Mouse (Mus musculus) embryonic facial prominence, embryonic 10.5 days (tissue): ENCODE data around the gene Bcorl1. TPM values are rescaled to one million over a fixed set of nuclear protein-coding genes. Genes with fewer than 3 reads are reported as not detected.

Experiments
- DNase-seq: peaks from one replicate; pipeline ENCODE4 v3.0.0-alpha.2; 2017; ENCODE audit warnings: low spot score
- H3K27ac ChIP-seq: fragments of 300-500 bp; sonication (generic); replicated peaks from 2 replicates; pipeline ENCODE4 v1.5.1; 2016; ENCODE audit warnings: mild to moderate bottlenecking
- H3K27me3 ChIP-seq: fragments of 300-500 bp; sonication (generic); replicated peaks from 2 replicates; pipeline ENCODE4 v1.6.1; 2016; ENCODE audit warnings: low read depth, mild to moderate bottlenecking; ENCODE audit not compliant: poor library complexity, severe bottlenecking
- H3K36me3 ChIP-seq: fragments of 300-500 bp; sonication (generic); replicated peaks from 2 replicates; pipeline ENCODE4 v1.6.1; 2016; ENCODE audit warnings: mild to moderate bottlenecking, moderate library complexity
- H3K4me1 ChIP-seq: fragments of 300-500 bp; sonication (generic); 2 replicates; pipeline ENCODE4 v1.6.1; 2016
- H3K4me3 ChIP-seq: fragments of 300-500 bp; sonication (generic); 2 replicates; pipeline ENCODE4 v1.5.1; 2016; ENCODE audit warnings: mild to moderate bottlenecking, moderate library complexity
- H3K9me3 ChIP-seq: fragments of 300-500 bp; sonication (generic); 2 replicates; pipeline ENCODE4 v1.6.1; 2016; ENCODE audit warnings: mild to moderate bottlenecking
- WGBS: fragments of 180-500 bp; shearing (Covaris S2); methylation state at CpG from one replicate; pipeline ENCODE4 v1.1.7; 2016; 5-methylcytosine and 5-hydroxymethylcytosine counted together
- polyA plus RNA-seq: library from polyadenylated mRNA; unstranded; fragments of >200 nt; fragmentation: Nextera tagmentation; extraction: Ambion mirVana; gene quantifications from 2 replicates; pipeline ENCODE4 v1.2.1, GENCODE M21; 2016

Bcorl1 gene
- polyA plus RNA-seq: 4.6 and 4.8 TPM in 2 replicates

DNA sequence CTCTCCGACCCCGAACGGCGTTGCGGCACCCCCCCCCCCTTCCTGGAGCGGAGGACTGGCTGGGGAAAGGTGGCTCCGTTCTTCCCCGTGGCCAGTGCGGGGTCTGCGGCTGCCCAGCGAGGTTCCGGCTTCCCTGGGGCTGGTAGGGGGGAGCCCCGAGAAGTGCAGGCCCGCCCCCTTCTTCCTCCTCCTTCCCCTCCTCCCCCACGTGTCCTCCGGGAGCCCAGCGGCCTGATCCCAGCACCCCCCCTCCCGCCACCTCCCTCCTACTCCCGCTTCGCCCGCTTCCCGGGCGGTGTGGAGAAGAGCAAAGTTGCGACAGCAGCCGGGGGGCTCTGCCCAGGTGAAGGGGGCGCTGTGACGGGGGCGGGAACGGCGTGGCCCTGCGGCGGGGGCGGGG lies at the start of gene Bcorl1:
Bcorl1 (plus strand) TSS at position 218 of the 400 bp plus-strand sequence.
- Histone ChIP-seq H3K36me3 (no peaks in the 10 kb centered on the region), H3K4me1 (peaks cover 10% of the 10 kb centered on the region), H3K4me3 (peak within 1 kb of the TSS; percentile 68), H3K9me3 (peaks cover 8% of the 10 kb centered on the region; the same call in 1 of the 2 replicates), H3K27me3 (peaks cover 60% of the 10 kb centered on the region), H3K27ac (peak within 1 kb of the TSS; percentile 85)
- peak; percentile 73 for DNase-seq
- WGBS: 18% methylated on average over 32 of the region's 33 CpGs

DNA sequence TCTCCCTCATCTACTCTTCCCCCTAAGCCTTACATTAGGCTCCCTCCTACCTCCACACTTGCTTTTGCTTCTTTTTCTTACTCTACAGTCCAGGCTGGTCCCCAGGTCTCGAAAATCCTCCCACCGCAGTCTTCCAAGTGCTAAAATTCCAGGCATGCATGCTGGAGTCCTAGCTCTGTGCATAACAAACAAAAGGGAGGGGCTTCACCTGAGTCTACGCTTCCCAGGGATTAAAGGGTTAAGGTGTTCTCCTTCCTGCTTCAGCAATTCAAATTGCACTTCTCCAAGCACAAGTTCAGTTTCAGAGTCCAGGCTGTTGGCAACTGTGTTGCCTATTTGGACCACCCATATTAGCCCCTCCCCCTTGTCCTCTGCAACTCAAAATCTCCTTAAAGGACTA lies 49.7 kb upstream of the Bcorl1 start:
- 36% methylated on average over 3 of the region's 3 CpGs for WGBS
- Histone ChIP-seq H3K4me3 (no peak overlapping the region), H3K27me3 (peaks cover 30% of the 10 kb centered on the region), H3K9me3 (no peaks in the 10 kb centered on the region), H3K4me1 (no peaks in the 10 kb centered on the region), H3K27ac (no peak overlapping the region), H3K36me3 (no peaks in the 10 kb centered on the region)
- DNase-seq: no peak

DNA sequence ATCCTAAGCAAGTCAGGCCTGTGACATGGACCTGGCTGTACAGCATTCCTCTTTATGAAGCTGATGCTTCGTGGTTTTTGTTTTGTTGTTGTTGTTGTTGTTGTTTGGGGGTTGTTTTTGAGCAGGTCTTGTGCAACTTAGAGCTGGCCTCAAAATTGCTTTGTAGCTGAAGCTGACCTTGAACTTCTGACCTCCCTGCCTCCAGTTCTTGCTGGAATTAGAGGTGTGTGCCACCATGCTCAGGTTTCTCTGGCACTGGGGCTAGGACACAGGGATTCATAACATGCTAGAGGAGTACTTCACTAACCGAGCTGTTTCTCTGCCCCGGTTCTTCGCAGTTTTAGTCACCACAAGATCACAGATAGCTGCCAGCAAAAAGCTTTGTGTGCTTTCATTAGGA lies 35.8 kb upstream of the Bcorl1 start:
- Histone ChIP-seq H3K9me3 (no peaks in the 10 kb centered on the region), H3K27ac (no peak overlapping the region), H3K27me3 (peaks cover 12% of the 10 kb centered on the region), H3K4me3 (no peak overlapping the region), H3K36me3 (no peaks in the 10 kb centered on the region), H3K4me1 (peaks cover 4% of the 10 kb centered on the region)
- WGBS: 79% methylated on average over 4 of the region's 4 CpGs
- DNase-seq: no peak

- Histone ChIP-seq H3K27ac (peak overlapping the region; percentile 72), H3K27me3 (peaks cover 61% of the 10 kb centered on the region), H3K4me1 (peaks cover 25% of the 10 kb centered on the region), H3K9me3 (no peaks in the 10 kb centered on the region), H3K36me3 (no peaks in the 10 kb centered on the region), H3K4me3 (peak overlapping the region; percentile 47)
- 23% methylated on average over 26 of the region's 26 CpGs for WGBS
- peak; percentile 37 for DNase-seq
Measured at GRCm38 (mm10) chrX:48310706-48311517, 30.2 kb upstream of the Bcorl1 start.

- peaks cover 25% of the 10 kb centered on the region for H3K4me1 ChIP-seq
- 68% methylated on average over 5 of the region's 5 CpGs for WGBS
- H3K27ac ChIP-seq: no peak overlapping the region
- no peaks in the 10 kb centered on the region for H3K36me3 ChIP-seq
- no peaks in the 10 kb centered on the region for H3K9me3 ChIP-seq
- no peak for DNase-seq
- H3K4me3 ChIP-seq: no peak overlapping the region
- H3K27me3 ChIP-seq: peaks cover 69% of the 10 kb centered on the region
Measured at GRCm38 (mm10) chrX:48311727-48312126, 29.4 kb upstream of the Bcorl1 start.

DNA sequence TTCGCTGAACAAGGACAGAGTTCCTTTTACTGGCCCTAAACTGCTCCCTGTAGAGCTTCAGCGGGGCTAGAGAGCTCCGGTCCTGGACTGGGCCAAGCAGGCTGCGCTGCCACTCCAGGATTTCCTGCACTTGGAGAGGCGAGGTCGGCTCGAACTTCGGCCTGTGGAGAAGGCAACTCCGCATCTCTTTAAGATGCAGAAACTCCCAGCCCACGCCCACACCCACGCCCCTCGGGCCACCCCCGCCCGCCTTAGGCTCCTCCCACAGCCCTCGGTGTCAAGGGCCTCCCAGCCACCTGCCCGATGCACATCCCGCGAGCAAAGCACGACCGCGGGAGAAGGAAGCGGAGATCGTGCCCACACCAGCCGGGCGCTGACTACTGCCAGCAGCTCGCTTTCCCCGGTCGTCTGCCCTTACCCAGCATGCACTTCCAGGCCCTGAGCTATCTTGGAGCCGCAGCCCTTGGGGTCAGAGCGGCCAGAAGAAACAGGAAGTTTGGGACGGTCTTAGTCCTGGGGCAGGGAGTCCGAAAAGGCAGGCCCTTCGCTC lies 26.6 kb upstream of the Bcorl1 start:
- Histone ChIP-seq H3K36me3 (no peaks in the 10 kb centered on the region), H3K27ac (peak overlapping the region; percentile 66), H3K4me1 (peaks cover 35% of the 10 kb centered on the region), H3K9me3 (no peaks in the 10 kb centered on the region), H3K27me3 (peaks cover 90% of the 10 kb centered on the region), H3K4me3 (peak overlapping the region; percentile 57)
- WGBS: 21% methylated on average over 32 of the region's 33 CpGs
- peak; percentile 82 for DNase-seq

DNA sequence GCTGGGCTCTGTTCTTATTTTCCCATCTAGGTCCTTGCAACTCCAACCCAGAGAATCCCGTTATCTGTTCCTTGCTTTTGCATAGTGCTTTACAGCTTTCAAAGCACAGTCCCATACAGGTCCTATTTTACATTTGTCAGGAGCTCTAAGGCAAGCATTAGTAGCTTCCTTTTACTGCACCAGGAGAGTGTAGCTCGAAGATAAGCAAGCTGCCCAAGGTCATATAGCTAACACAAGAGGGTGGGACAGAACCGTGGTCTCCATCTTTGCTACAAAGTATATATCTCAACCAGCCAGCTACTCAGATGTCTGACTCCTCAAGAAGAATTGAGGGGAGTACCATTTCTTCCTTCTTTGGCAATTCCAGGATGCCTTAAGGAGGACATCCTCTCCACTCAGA lies 23.7 kb upstream of the Bcorl1 start:
- DNase-seq: no peak
- Histone ChIP-seq H3K27ac (no peak overlapping the region), H3K36me3 (no peaks in the 10 kb centered on the region), H3K4me3 (no peak overlapping the region), H3K4me1 (peaks cover 22% of the 10 kb centered on the region), H3K9me3 (no peaks in the 10 kb centered on the region), H3K27me3 (peaks cover 66% of the 10 kb centered on the region)
- 58% methylated on average over 3 of the region's 3 CpGs for WGBS

DNA sequence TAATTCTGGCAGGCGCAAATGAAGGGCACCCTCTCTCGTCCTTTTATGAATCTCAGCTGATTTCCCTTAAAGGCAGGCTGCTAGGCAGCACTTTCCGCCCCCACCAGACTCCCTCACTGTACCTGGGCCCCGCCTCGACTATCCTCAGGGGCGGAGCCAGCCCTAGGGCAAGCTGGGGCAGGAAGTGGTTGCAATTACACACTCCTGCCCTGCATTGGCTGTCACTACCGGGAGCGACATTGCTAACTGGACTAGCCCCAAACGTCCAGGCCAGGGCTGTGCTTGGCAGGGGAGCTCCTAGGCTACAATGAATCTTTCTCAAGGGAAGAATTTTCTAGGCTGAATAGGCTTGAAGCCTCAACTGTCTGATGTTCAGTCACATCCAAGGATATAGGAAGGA lies 23.0 kb upstream of the Bcorl1 start:
- Histone ChIP-seq H3K27ac (no peak overlapping the region), H3K4me1 (peaks cover 19% of the 10 kb centered on the region), H3K36me3 (no peaks in the 10 kb centered on the region), H3K9me3 (no peaks in the 10 kb centered on the region), H3K4me3 (no peak overlapping the region), H3K27me3 (peaks cover 59% of the 10 kb centered on the region)
- WGBS: 21% methylated on average over 9 of the region's 9 CpGs
- peak; percentile 34 for DNase-seq

DNA sequence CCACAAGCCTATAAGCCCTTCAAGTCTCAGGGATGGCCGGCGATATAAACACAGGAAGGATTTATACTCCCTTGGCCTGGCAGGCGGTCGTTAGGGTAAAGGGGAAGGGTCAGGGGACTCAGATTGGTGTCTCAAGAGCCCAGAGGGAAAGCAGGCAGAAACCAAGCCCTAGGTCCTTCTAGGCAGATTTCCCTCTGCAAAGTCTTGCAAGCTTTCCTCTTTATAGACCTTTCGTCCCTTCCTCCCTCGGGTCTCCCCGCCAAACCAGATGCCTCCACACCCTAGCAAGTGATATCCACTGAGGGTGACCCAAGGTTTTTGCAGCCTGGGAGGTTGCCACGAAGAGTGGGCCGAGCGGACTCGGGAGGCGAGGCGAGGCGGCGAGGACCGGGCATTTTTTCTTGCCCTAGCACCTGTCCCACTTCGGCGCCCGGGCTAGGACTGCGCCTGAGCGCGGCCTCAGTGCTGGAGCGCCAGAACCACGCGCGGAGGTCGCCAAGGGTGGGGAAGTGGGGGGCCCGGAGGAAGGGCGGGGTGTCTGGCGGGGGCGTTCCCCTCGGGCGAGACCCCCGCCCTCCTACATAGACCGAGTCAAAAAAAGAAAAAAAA lies 613 bp upstream of the Bcorl1 start:
- WGBS: 12% methylated on average over 35 of the region's 35 CpGs
- DNase-seq: peak; percentile 20
- Histone ChIP-seq H3K4me3 (peak overlapping the region; percentile 68), H3K9me3 (peaks cover 8% of the 10 kb centered on the region; the same call in 1 of the 2 replicates), H3K27me3 (peaks cover 58% of the 10 kb centered on the region), H3K36me3 (no peaks in the 10 kb centered on the region), H3K27ac (peak overlapping the region; percentile 85; the same call in 1 of the 2 replicates), H3K4me1 (peaks cover 7% of the 10 kb centered on the region)

DNA sequence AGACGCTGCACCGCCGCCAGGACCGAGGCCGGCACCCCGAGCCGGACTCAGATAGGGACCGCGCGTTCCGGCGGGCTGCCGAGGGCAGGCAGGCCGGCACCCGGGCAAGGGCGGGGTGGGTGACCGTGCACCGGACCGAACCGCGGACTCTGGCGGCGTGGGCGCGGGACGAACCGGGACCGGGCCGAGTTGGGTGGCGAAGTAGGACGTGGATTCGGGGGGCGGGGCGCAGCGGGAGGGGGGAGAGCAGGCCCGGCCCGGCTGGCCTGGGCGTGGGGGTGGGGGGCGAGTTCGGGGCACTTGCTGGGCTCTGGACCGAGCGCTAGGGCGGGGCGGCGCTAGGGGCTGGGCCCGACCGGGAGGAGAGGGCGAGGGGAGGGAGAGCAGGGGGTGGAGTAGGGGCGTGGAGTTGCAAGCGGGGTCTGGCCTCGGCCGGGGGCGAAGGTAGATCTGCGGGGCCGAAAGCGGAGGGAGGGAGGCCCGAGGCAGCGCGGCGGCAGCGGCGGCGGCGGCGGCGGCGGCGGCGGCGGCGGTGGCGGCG lies 533 bp downstream of the Bcorl1 start:
- Histone ChIP-seq H3K27ac (peak overlapping the region; percentile 85), H3K9me3 (peaks cover 8% of the 10 kb centered on the region; the same call in 1 of the 2 replicates), H3K4me1 (peaks cover 10% of the 10 kb centered on the region), H3K27me3 (peaks cover 60% of the 10 kb centered on the region), H3K4me3 (peak overlapping the region; percentile 68), H3K36me3 (no peaks in the 10 kb centered on the region)
- WGBS: 15% methylated on average over 38 of the region's 73 CpGs
- peak; percentile 78 for DNase-seq

DNA sequence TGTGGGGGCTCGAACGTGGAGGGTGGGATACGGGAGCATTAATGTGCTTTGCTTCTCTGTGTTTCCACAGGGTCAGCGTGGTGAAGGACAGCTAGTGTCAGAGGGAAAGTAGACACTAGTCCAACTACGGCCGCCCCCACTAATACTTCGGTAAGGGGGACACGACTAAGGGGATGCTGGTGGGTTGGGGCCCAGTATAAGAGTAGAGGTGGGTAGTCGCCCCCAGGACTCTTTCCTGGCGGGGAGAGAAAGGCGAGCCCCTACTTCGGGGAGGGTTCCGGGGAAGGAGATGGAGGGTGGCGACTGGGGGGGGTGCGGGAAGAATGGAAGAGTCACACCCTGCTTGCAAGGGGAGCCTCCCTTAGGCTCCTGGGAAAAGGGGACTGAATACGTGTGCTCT lies 1.6 kb downstream of the Bcorl1 start:
- peaks cover 8% of the 10 kb centered on the region; the same call in 1 of the 2 replicates for H3K9me3 ChIP-seq

DNA sequence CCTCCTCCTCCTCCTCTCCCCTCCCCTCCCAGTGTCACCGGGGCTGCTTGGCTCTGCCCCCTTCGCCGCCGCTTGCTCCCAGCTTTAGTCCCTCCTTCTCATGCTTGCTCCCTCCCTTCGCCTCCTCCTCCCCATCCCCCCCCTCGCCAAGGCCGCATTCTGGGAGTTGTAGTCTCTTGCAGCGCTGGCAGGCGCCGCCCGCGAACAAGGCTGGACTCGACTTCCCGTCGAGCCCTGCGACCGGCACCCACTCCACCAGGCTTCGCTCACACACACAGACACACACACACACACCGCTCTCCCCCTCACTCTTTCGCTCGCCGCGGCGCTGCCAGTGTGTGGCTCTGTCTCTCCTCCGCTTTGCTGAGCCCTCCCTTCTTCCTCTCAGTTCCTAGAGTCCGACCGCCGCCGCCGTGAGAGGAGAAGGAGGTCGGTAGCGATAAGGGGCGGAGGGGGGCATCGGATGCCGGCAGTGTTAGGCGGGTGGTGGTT lies 2.3 kb downstream of the Bcorl1 start:
- peak; percentile 94 for DNase-seq
- Histone ChIP-seq H3K9me3 (peaks cover 8% of the 10 kb centered on the region; the same call in 1 of the 2 replicates), H3K4me1 (peaks cover 10% of the 10 kb centered on the region), H3K36me3 (no peaks in the 10 kb centered on the region), H3K27me3 (peaks cover 60% of the 10 kb centered on the region), H3K27ac (peak overlapping the region; percentile 70), H3K4me3 (peak overlapping the region; percentile 68)
- WGBS: 13% methylated on average over 36 of the region's 36 CpGs

More for the DNA sequence above, 1.6 kb downstream of the Bcorl1 start:
- no peak overlapping the region for H3K27ac ChIP-seq
- H3K36me3 ChIP-seq: no peaks in the 10 kb centered on the region
- DNase-seq: no peak
- H3K4me1 ChIP-seq: peaks cover 10% of the 10 kb centered on the region
- H3K4me3 ChIP-seq: peak overlapping the region; percentile 68
- 24% methylated on average over 16 of the region's 16 CpGs for WGBS
- peaks cover 60% of the 10 kb centered on the region for H3K27me3 ChIP-seq
